Mouse (Mus musculus): ENCODE measurements around the gene Fbxo36. TPM values are rescaled to one million over a fixed set of nuclear protein-coding genes. Genes with fewer than 3 reads are reported as not detected.

Fbxo36 gene
- polyA plus RNA-seq, 1 experiment, result 0.09 TPM

- Histone ChIP-seq H3K9me3 (ENCODE audit: control insufficient read depth, low read length) (no peaks in the 10 kb centered on the region), H3K4me1 (ENCODE audit: control insufficient read depth) (no peaks in the 10 kb centered on the region), H3K27me3 (ENCODE audit: control insufficient read depth) (no peaks in the 10 kb centered on the region), H3K36me3 (ENCODE audit: control insufficient read depth) (no peaks in the 10 kb centered on the region), H3K4me3 (replicated peaks) (no peak overlapping the region)
- TF ChIP-seq GATA1 (IDR thresholded peaks at IDR 0.05; ENCODE audit: low read length) (no peak), TAL1 (IDR thresholded peaks at IDR 0.05; ENCODE audit: low read length) (no peak)
Observed at GRCm38 (mm10) chr1:84943549-84943948, 103.9 kb downstream of the Fbxo36 start.

GRCm38 (mm10) chr1:84945950-84946349, 106.3 kb downstream of the Fbxo36 start:
- Histone ChIP-seq H3K36me3 (ENCODE audit: control insufficient read depth) (no peaks in the 10 kb centered on the region), H3K9me3 (ENCODE audit: control insufficient read depth, low read length) (peaks cover 2% of the 10 kb centered on the region; the same call in 1 of the 2 replicates), H3K4me3 (replicated peaks) (no peak overlapping the region), H3K4me1 (ENCODE audit: control insufficient read depth) (no peaks in the 10 kb centered on the region), H3K27me3 (ENCODE audit: control insufficient read depth) (no peaks in the 10 kb centered on the region)
- TF ChIP-seq TAL1 (IDR thresholded peaks at IDR 0.05; ENCODE audit: low read length) (no peak), GATA1 (IDR thresholded peaks at IDR 0.05; ENCODE audit: low read length) (no peak)

- no peak for TF ChIP-seq GATA1 (IDR thresholded peaks at IDR 0.05; ENCODE audit: low read length)
- TF ChIP-seq TAL1 (IDR thresholded peaks at IDR 0.05; ENCODE audit: low read length), result no peak
- Histone ChIP-seq H3K9me3 (ENCODE audit: control insufficient read depth, low read length) (peaks cover 9% of the 10 kb centered on the region), H3K4me3 (replicated peaks) (no peak overlapping the region), H3K27me3 (ENCODE audit: control insufficient read depth) (no peaks in the 10 kb centered on the region), H3K36me3 (ENCODE audit: control insufficient read depth) (no peaks in the 10 kb centered on the region), H3K4me1 (ENCODE audit: control insufficient read depth) (no peaks in the 10 kb centered on the region)
Observed at GRCm38 (mm10) chr1:84947390-84947789, 107.7 kb downstream of the Fbxo36 start.

Other genes with a start within 250 kb of the Fbxo36 start
- not detected in 2 replicates for gene Dner, start 143.6 kb upstream of the Fbxo36 start, polyA plus RNA-seq (2012)
- 0.30 and 0.84 TPM in 2 replicates for gene Trip12, start 675 bp downstream of the Fbxo36 start, polyA plus RNA-seq (2012)
- not detected in 2 replicates for gene Slc16a14, start 95.3 kb downstream of the Fbxo36 start, polyA plus RNA-seq (2012)

Data from erythroblast, embryonic 14.5 days (primary cell).